11 mouse cellular contexts compared by ENCODE assay signal in the genomic region with DNA sequence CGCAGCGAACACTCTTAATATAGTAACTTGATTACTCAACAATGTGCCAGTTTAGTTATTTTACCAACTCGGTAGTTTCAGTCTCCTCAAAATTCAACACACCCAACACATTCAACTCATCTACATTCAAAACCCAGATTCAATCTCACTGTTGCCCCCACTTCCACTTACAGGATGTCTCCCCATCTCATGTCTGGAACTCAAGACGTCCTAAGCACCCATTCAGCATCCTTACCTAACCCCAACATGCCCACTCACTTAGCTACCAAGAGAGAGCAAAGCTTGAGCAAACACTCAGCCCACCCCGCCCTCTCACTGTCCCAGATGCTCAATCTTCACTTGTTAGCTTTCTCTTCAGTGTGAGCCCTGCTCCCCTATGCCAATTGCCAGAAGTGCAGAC.
"Had no signal": no experiment of that assay in that cellular context is flagged by ENCODE, and none has a peak within 500 bp of the region (broad histone marks: within the 10 kb centered on the region; RNA-seq: fewer than 3 reads in every experiment).

No protein-coding gene starts in this region.

- DNase-seq: kidney, adult 2 months; kidney, postnatal 14 days; lung, embryonic 14.5 days; lung, postnatal 10 days; lung, postnatal 4 days; retina, postnatal 1 day; right cerebral cortex, postnatal 14 days; thymus, adult 18-20 months; thymus, postnatal 14 days had no signal

- ATAC-seq: inflammation-experienced regulatory T-cells, adult 6 months; midbrain, embryonic 16.5 days had no signal
